Mouse (Mus musculus) G1E (cell line): ENCODE results near the gene Gnb1l. TPM values are rescaled to one million over a fixed set of nuclear protein-coding genes. Genes with fewer than 3 reads are reported as not detected.

ENCODE experiments used
- ATAC-seq: 2 replicates; pipeline ENCODE4 v1.8.0; 2016; ENCODE audit warnings: mild to moderate bottlenecking; ENCODE audit not compliant: insufficient number of reproducible peaks, poor library complexity, low FRiP score, severe bottlenecking; ENCODE audit errors: extremely low read depth
- DNase-seq: peaks from one replicate; pipeline ENCODE4 v3.0.0; 2012; ENCODE audit warnings: low spot score
- H3K27me3 ChIP-seq: 2 replicates; pipeline ENCODE4 v1.6.1; 2012; ENCODE audit warnings: mild to moderate bottlenecking, low read length, inconsistent platforms; ENCODE audit not compliant: insufficient read depth
- H3K36me3 ChIP-seq: replicated peaks from 2 replicates; pipeline ENCODE3; 2012; ENCODE audit warnings: mild to moderate bottlenecking, inconsistent platforms
- H3K4me1 ChIP-seq: 2 replicates; pipeline ENCODE4 v1.6.1; 2012; ENCODE audit warnings: low read depth, low read length, inconsistent platforms, mixed read lengths; ENCODE audit not compliant: insufficient read depth
- H3K4me3 ChIP-seq: 2 replicates; pipeline ENCODE4 v1.5.1; 2012; ENCODE audit warnings: low read depth, mild to moderate bottlenecking, inconsistent platforms, low read length, moderate library complexity, mixed read lengths
- H3K9me3 ChIP-seq: replicated peaks from 2 replicates; pipeline ENCODE4 v1.6.1; 2012; ENCODE audit warnings: inconsistent platforms
- CTCF ChIP-seq: IDR thresholded peaks from 2 replicates; pipeline ENCODE4 v1.5.1; 2012; ENCODE audit warnings: low read depth, low read length, inconsistent platforms, mixed read lengths
- GATA1 ChIP-seq: IDR thresholded peaks from 2 replicates; pipeline ENCODE4 v1.6.1; 2012; ENCODE audit warnings: borderline replicate concordance, low read length, inconsistent platforms, mixed read lengths
- GATA2 ChIP-seq: IDR thresholded peaks from 2 replicates; pipeline ENCODE4 v1.6.1; 2012; ENCODE audit warnings: low read depth, low read length, inconsistent platforms, borderline replicate concordance
- POLR2AphosphoS5 ChIP-seq: IDR thresholded peaks from 2 replicates; pipeline ENCODE4 v1.6.1; 2012; ENCODE audit warnings: low read depth, low read length, inconsistent platforms; ENCODE audit not compliant: insufficient replicate concordance
- TAL1 ChIP-seq: conservative IDR thresholded peaks from 2 replicates; pipeline ENCODE4 v1.6.1; 2012; ENCODE audit warnings: low read depth, low read length, inconsistent platforms, mixed read lengths
- polyA plus RNA-seq: library from polyadenylated mRNA; stranded (reverse); fragments of >175 nt; gene quantifications from 2 replicates; pipeline ENCODE4 v1.2.3, GENCODE M21; 2012
- total RNA-seq, 2 experiments: library from RNA; stranded (forward) in 1 of 2; stranded (reverse) in 1 of 2; fragments of 200-1000 nt in 1 of 2; fragments of >200 nt in 1 of 2; fragmentation: Nextera tagmentation in 1 of 2; gene quantifications; 2 replicates each; pipeline ENCODE4 v1.2.3; 2014 to 2017

Gnb1l gene
- total and polyA plus RNA-seq, 3 experiments: 6.1 to 8.0 (median 7.9) TPM

DNA sequence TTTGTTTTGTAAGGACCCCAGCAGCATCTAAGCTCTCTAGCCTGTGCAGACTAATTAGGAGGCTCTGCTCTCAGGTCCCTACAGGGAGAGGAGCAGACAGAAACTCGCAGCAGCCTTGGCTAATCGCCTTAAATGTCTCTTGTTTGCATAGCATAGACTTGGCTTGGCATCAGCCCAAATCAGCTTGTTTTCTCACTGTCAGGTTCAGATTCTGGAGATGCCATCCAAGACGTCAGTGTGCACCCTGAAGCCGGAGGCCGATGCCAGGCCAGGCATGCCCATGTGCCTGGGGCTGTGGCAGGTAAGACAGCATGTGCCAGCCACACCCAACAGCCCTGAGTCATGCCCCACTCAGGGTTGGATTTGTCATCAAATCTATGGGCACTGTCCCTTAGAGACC, 49.4 kb downstream of the Gnb1l start:
- no peaks in the 10 kb centered on the region for H3K4me1 ChIP-seq
- no peak for ATAC-seq
- no peaks in the 10 kb centered on the region for H3K9me3 ChIP-seq
- no peak overlapping the region for H3K4me3 ChIP-seq
- no peaks in the 10 kb centered on the region for H3K27me3 ChIP-seq
- TF ChIP-seq CTCF: no peak
- TF ChIP-seq GATA2: no peak
- no peak for TF ChIP-seq POLR2AphosphoS5
- TF ChIP-seq TAL1: no peak
- no peak for TF ChIP-seq GATA1
- no peak for DNase-seq
- H3K36me3 ChIP-seq: peaks cover 52% of the 10 kb centered on the region

DNA sequence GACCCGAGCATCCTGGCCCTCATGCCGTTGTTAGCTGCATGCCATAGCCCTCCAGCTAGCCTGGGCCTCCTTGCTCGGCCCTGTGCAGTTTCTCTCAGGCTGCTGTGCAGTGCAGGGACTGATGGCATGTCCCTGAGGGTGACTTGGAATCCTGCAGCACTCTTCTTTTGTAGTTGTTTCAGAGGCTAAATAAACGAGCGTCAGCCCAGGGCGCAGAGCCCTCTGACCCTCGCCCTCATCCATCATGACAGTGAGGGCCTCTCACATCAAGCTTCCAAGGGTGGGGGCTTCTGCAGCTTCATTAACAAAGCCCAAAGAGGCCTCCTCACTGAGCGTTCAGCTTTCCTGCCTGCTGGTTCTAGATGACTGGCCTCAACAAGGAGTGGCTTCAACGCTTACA, 53.1 kb downstream of the Gnb1l start:
- H3K4me3 ChIP-seq: no peak overlapping the region
- ATAC-seq (no peak), DNase-seq (no peak)
- no peak for TF ChIP-seq POLR2AphosphoS5
- TF ChIP-seq CTCF: no peak
- no peak for TF ChIP-seq GATA1
- no peak for TF ChIP-seq TAL1
- TF ChIP-seq GATA2: no peak
- H3K9me3 ChIP-seq: no peaks in the 10 kb centered on the region
- peaks cover 47% of the 10 kb centered on the region for H3K36me3 ChIP-seq
- H3K27me3 ChIP-seq: no peaks in the 10 kb centered on the region
- H3K4me1 ChIP-seq: peaks cover 3% of the 10 kb centered on the region; the same call in 1 of the 2 replicates

DNA sequence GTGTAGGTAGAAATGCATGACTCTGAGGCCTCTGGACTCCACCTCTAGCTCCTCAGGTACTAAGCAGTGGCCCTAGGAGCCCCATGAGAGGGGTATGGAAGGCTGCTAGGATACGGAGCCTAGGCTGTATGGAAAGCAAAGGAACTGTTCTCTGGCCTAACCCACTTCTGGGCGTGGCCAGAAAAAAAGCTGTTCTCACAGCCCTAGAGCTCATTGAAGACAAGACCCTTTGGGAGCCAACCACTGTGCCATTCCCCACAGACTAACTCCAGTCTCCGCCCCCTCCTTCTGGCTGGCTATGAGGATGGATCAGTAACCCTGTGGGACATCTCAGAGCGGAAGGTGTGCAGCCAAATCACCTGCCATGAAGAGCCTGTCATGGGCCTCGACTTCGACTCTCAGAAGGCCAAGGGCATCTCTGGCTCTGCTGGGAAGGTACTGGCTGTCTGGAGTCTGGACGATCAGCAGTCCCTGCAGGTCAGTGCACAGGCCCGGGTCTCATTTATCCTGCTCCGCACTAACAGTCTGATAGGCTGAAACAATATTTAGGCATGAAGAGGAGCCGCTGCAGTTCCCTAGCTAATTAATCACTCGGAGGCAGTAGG, 53.7 kb downstream of the Gnb1l start:
- Histone ChIP-seq H3K27me3 (no peaks in the 10 kb centered on the region), H3K36me3 (peaks cover 46% of the 10 kb centered on the region), H3K4me3 (no peak overlapping the region), H3K4me1 (peaks cover 3% of the 10 kb centered on the region; the same call in 1 of the 2 replicates), H3K9me3 (no peaks in the 10 kb centered on the region)
- ATAC-seq (no peak), DNase-seq (no peak)
- no peak for TF ChIP-seq CTCF

DNA sequence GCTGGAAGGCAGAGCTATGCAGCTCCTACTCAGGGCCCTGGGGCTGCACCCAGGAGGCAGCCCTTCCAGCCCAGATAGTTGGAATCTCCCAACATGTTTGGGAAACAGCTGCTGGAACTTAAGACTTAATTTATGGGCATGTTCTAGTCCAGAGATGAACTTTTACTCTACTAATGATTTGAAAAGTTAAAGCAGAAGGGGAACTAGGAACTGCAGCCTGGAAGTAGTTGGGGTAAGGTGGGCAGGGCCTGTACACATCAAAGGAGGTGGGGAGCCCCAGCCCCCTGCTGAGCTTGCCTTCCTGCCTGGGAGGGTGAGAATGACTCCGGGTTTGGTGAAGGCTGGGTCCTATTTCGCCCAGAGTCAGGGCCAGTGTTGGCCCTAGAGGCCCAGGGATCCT, 56.2 kb downstream of the Gnb1l start:
- no peaks in the 10 kb centered on the region for H3K27me3 ChIP-seq

DNA sequence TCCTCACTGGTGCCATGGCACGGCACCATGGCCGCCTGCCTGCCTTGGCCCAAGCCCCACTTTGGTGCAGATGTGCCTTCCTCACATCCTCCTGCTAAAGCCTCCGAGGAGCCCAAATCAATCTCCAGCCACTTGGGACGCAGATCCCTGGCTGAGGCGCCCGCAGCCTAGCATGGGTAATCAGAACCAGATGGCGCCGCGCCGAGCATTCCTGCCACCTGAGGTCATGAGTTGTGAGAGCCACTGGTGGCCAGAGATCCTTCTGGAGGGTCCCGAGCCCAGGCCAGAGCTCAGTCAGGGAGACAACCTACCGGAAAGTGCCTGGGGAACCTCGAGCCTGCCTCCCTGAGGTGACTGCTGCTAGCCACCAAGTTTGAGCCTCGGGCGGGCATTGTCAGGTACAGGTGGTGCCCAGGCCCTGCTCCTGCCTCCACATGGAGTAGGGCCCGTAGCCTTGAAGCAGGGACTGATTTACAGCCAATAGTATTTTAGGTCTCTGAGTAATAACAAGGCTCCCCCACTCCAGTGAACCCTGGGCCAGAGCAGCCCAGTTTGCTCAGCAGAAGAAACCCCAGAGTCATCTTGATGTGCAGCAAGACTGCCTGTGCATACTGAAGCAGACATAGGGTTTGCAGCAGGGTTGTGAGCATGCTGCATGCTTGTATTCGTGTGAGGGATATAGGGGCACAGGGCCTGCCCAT, 56.9 kb downstream of the Gnb1l start:
- Histone ChIP-seq H3K4me3 (no peak overlapping the region), H3K4me1 (peaks cover 3% of the 10 kb centered on the region; the same call in 1 of the 2 replicates), H3K27me3 (no peaks in the 10 kb centered on the region), H3K9me3 (no peaks in the 10 kb centered on the region), H3K36me3 (peaks cover 42% of the 10 kb centered on the region)
- no peak for ATAC-seq
- TF ChIP-seq TAL1: no peak
- no peak for DNase-seq

More for the DNA sequence above, 56.2 kb downstream of the Gnb1l start:
- Histone ChIP-seq H3K36me3 (peaks cover 42% of the 10 kb centered on the region), H3K9me3 (no peaks in the 10 kb centered on the region), H3K4me3 (no peak overlapping the region), H3K4me1 (peaks cover 3% of the 10 kb centered on the region; the same call in 1 of the 2 replicates)
- ATAC-seq: no peak
- DNase-seq: no peak
- TF ChIP-seq TAL1 (no peak), POLR2AphosphoS5 (no peak), CTCF (no peak), GATA1 (no peak), GATA2 (no peak)

DNA sequence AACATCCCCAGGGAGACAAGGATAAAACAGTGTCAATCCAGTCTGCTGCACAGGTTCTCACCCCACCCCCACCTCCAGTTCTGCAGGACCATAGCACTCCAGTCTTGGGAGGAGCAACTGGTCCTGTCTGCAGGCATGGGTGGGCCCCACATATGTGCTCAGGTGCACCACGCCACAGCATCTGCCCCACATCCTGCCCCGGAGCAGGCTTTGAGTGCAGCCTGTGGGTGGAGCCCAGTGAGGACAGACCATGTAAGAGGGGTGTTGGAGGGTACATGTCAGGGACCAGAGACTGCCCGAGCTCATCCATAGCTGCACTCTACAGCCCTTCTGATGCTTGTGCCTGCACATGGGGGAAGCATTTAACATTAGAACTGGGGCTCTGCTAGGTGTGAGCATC, 57.9 kb downstream of the Gnb1l start:
- TF ChIP-seq TAL1: no peak
- TF ChIP-seq POLR2AphosphoS5: no peak
- TF ChIP-seq GATA1: no peak
- no peak for TF ChIP-seq CTCF
- TF ChIP-seq GATA2: no peak
- DNase-seq (no peak), ATAC-seq (no peak)
- peaks cover 3% of the 10 kb centered on the region; the same call in 1 of the 2 replicates for H3K4me1 ChIP-seq
- no peaks in the 10 kb centered on the region for H3K9me3 ChIP-seq
- H3K36me3 ChIP-seq: peaks cover 38% of the 10 kb centered on the region
- no peaks in the 10 kb centered on the region for H3K27me3 ChIP-seq
- no peak overlapping the region for H3K4me3 ChIP-seq

DNA sequence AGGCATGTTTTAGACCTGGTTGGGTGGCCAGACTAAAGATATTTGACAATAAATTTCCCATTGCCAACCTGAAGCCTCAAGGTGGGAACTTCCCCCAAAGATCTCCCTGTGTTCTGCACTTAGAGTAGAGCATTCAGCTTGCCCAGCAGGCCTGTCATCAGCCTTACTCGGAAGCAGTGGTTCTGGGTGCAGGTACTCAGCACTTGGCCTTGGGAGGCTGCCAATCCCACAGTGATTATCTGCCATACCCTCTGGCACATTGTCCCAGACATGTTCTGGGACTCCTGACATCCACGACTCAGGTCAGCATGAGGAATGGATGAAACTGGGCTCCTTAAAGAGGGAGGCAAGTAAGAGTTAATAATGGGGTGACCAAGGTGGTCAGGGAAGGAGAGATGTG, 66.0 kb downstream of the Gnb1l start:
- no peaks in the 10 kb centered on the region for H3K9me3 ChIP-seq
- no peak for ATAC-seq
- TF ChIP-seq POLR2AphosphoS5 (no peak), TAL1 (no peak), GATA2 (no peak), CTCF (no peak), GATA1 (no peak)
- DNase-seq: no peak
- no peak overlapping the region for H3K4me3 ChIP-seq
- peaks cover 13% of the 10 kb centered on the region for H3K36me3 ChIP-seq
- no peaks in the 10 kb centered on the region for H3K4me1 ChIP-seq
- H3K27me3 ChIP-seq: peaks cover 12% of the 10 kb centered on the region
